Mouse (Mus musculus): Measurements from ENCODE around the gene Lrrc29. TPM values are rescaled to one million over a fixed set of nuclear protein-coding genes. Genes with fewer than 3 reads are reported as not detected.

Lrrc29 gene
- polyA plus RNA-seq, 1 experiment from 2014 or later = 1.5 TPM

GRCm38 (mm10) chr8:105354549-105354948 is 28.5 kb upstream of the Lrrc29 start:
- Histone ChIP-seq H3K4me3 (replicated peaks) (no peak overlapping the region), H3K4me2 (no peak overlapping the region), H3K9ac (replicated peaks) (no peak overlapping the region), H3K4me1 (replicated peaks) (peaks cover 29% of the 10 kb centered on the region), H3K27me3 (no peaks in the 10 kb centered on the region; the same call in 1 of the 2 replicates), H3K9me3 (no peaks in the 10 kb centered on the region), H3K36me3 (peaks cover 50% of the 10 kb centered on the region), H3K27ac (no peak overlapping the region)
- ATAC-seq (ENCODE audit: insufficient number of reproducible peaks, insufficient read depth, low FRiP score, low TSS enrichment, low read depth) = no peak
- WGBS = 67% methylated on average over 4 of the region's 4 CpGs

GRCm38 (mm10) chr8:105353583-105354135 is 27.6 kb upstream of the Lrrc29 start:
- ATAC-seq (ENCODE audit: insufficient number of reproducible peaks, insufficient read depth, low FRiP score, low TSS enrichment, low read depth) = no peak
- Histone ChIP-seq H3K4me3 (replicated peaks) (no peak overlapping the region), H3K27ac (no peak overlapping the region), H3K4me2 (no peak overlapping the region), H3K9ac (replicated peaks) (no peak overlapping the region), H3K27me3 (no peaks in the 10 kb centered on the region; the same call in 1 of the 2 replicates), H3K36me3 (peaks cover 45% of the 10 kb centered on the region), H3K9me3 (no peaks in the 10 kb centered on the region), H3K4me1 (replicated peaks) (peaks cover 29% of the 10 kb centered on the region)
- WGBS = 83% methylated on average over 8 of the region's 8 CpGs

GRCm38 (mm10) chr8:105350186-105350585 is 24.1 kb upstream of the Lrrc29 start:
- WGBS = 35% methylated on average over 7 of the region's 7 CpGs
- no peak for ATAC-seq (ENCODE audit: insufficient number of reproducible peaks, insufficient read depth, low FRiP score, low TSS enrichment, low read depth)
- Histone ChIP-seq H3K9ac (replicated peaks) (no peak overlapping the region; the same call in 1 of the 2 replicates), H3K27me3 (no peaks in the 10 kb centered on the region; the same call in 1 of the 2 replicates), H3K27ac (no peak overlapping the region), H3K4me3 (replicated peaks) (peak overlapping the region; percentile 75), H3K36me3 (0 out of 2 replicates have a peak, but pooled peaks cover 11% of the 10 kb centered on the region), H3K4me1 (replicated peaks) (peaks cover 45% of the 10 kb centered on the region), H3K9me3 (no peaks in the 10 kb centered on the region), H3K4me2 (peak overlapping the region; percentile 94)

GRCm38 (mm10) chr8:105349096-105349771 is 23.2 kb upstream of the Lrrc29 start:
- H3K4me2 ChIP-seq = peak overlapping the region; percentile 94
- WGBS = under 1% methylated on average over 30 of the region's 48 CpGs
- H3K9me3 ChIP-seq = no peaks in the 10 kb centered on the region
- H3K27ac ChIP-seq = peak overlapping the region; percentile 90
- peak overlapping the region; percentile 83 for H3K9ac ChIP-seq (replicated peaks)
- H3K36me3 ChIP-seq = 0 out of 2 replicates have a peak, but pooled peaks cover 7% of the 10 kb centered on the region
- 0 out of 2 replicates have a peak, but pooled peaks have one; percentile 4 for ATAC-seq (ENCODE audit: insufficient number of reproducible peaks, insufficient read depth, low FRiP score, low TSS enrichment, low read depth)
- no peaks in the 10 kb centered on the region; the same call in 1 of the 2 replicates for H3K27me3 ChIP-seq
- H3K4me1 ChIP-seq (replicated peaks) = peaks cover 40% of the 10 kb centered on the region
- peak overlapping the region; percentile 75 for H3K4me3 ChIP-seq (replicated peaks)

DNA sequence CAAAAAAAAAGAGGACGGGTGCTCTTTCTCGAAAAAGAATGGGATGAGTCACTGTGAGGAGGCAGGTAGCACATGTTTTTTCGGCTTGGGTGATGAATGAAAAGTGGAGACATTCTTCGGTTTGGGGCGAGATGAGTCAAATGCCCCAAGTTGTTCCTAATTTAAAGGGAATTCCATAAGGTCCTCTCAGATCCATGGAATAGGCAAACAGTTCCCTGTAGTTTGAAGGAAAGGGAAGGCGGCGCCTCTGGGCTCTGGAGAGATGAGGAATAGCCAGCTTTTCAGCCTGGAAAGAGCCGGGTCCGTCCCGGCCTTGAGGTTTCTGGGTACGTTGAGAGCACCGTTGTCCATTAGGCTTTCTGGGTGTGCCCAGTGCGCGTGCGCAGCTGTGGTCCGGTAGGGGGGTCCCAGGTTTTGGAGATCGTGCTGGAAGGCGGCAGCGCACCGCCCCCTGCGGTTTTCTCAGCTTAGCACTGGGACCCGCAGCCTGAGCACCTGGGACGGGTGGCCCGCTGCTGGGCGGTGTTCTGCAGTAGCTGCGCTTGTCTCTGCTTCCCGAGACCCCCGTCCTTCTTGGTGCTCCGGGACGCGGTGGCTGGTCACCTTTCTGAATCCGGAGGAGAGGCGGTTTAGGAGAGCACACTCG is 22.5 kb upstream of the Lrrc29 start, which contains the start of gene Slc9a5:
Gene Slc9a5 (plus strand): TSS at position 394 of the 646 bp plus-strand sequence.
- H3K4me1 ChIP-seq (replicated peaks) = peaks cover 34% of the 10 kb centered on the region
- peak within 1 kb of the TSS; percentile 90 for H3K27ac ChIP-seq
- H3K36me3 ChIP-seq = 0 out of 2 replicates have a peak, but pooled peaks cover 2% of the 10 kb centered on the region
- under 1% methylated on average over 34 of the region's 34 CpGs for WGBS
- no peaks in the 10 kb centered on the region for H3K9me3 ChIP-seq
- peak within 1 kb of the TSS; percentile 94 for H3K4me2 ChIP-seq
- peak within 1 kb of the TSS; percentile 75 for H3K4me3 ChIP-seq (replicated peaks)
- no peaks in the 10 kb centered on the region; the same call in 1 of the 2 replicates for H3K27me3 ChIP-seq
- peak within 1 kb of the TSS; percentile 83 for H3K9ac ChIP-seq (replicated peaks)
- ATAC-seq (ENCODE audit: insufficient number of reproducible peaks, insufficient read depth, low FRiP score, low TSS enrichment, low read depth) = peak; percentile 5; the same call in 1 of the 2 replicates

DNA sequence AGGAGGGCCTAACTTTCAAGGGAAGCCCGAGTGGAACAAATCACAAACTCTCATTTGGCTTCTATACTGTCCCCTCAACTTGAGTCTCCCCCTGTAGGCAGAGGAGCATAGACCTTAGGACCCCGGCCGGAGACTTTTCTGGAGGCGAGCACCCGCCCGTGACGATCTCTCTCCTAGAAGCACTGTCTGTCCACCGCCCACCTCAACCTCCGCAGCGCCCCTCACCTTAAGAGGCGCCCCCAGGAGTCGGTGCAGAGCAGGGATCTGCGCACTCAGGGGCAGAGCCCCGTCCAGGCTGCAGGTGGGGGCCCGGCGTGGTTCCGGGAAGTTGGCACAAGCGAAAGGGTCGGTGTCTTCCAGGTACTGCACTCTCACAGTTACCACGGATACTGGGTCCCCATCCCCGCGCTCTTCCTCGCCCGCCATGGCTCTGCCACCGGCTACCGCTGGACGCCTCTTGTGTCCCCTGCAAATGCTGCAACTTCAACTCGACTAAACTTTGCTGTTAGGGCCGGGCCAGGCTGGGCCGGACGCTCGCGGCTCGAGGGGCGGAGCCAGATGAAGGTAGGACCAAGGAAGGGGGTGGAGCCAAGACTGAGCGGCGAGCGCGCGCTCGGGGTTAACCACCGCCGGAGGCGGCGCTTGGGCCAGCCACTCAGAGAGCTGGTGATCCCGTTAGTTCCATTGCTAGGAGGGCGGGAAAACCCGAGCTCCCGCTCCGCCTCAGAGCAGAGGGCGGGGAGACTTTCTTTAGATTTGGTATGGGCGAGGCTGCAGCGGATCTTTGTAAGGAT is 21.5 kb upstream of the Lrrc29 start, which contains the start of gene Fhod1:
Gene Fhod1 (minus strand): TSS at position 526 of the 794 bp plus-strand sequence.
- peak; percentile 87 for ATAC-seq (ENCODE audit: insufficient number of reproducible peaks, insufficient read depth, low FRiP score, low TSS enrichment, low read depth)
- Histone ChIP-seq H3K27me3 (no peaks in the 10 kb centered on the region; the same call in 1 of the 2 replicates), H3K4me1 (replicated peaks) (peaks cover 32% of the 10 kb centered on the region), H3K4me3 (replicated peaks) (peak within 1 kb of the TSS; percentile 75), H3K4me2 (peak within 1 kb of the TSS; percentile 94), H3K9ac (replicated peaks) (peak within 1 kb of the TSS; percentile 83), H3K36me3 (no peaks in the 10 kb centered on the region), H3K27ac (peak within 1 kb of the TSS; percentile 90), H3K9me3 (no peaks in the 10 kb centered on the region)
- under 1% methylated on average over 53 of the region's 53 CpGs for WGBS

GRCm38 (mm10) chr8:105346611-105347427 is 20.7 kb upstream of the Lrrc29 start:
- Histone ChIP-seq H3K4me2 (peak overlapping the region; percentile 94), H3K4me1 (replicated peaks) (peaks cover 32% of the 10 kb centered on the region)
- ATAC-seq (ENCODE audit: insufficient number of reproducible peaks, insufficient read depth, low FRiP score, low TSS enrichment, low read depth) = 0 out of 2 replicates have a peak, but pooled peaks have one; percentile 8

GRCm38 (mm10) chr8:105345061-105345975 is 19.2 kb upstream of the Lrrc29 start:
- Histone ChIP-seq H3K9ac (replicated peaks) (no peak overlapping the region), H3K4me2 (peak overlapping the region; percentile 94), H3K4me1 (replicated peaks) (peaks cover 28% of the 10 kb centered on the region), H3K36me3 (no peaks in the 10 kb centered on the region), H3K27me3 (no peaks in the 10 kb centered on the region), H3K4me3 (replicated peaks) (no peak overlapping the region), H3K27ac (peak overlapping the region; percentile 90; the same call in 1 of the 2 replicates), H3K9me3 (no peaks in the 10 kb centered on the region)
- WGBS = 65% methylated on average over 7 of the region's 7 CpGs
- ATAC-seq (ENCODE audit: insufficient number of reproducible peaks, insufficient read depth, low FRiP score, low TSS enrichment, low read depth) = no peak

More at GRCm38 (mm10) chr8:105346611-105347427, 20.7 kb upstream of the Lrrc29 start:
- Histone ChIP-seq H3K9ac (replicated peaks) (peak overlapping the region; percentile 70), H3K27ac (peak overlapping the region; percentile 90), H3K27me3 (no peaks in the 10 kb centered on the region; the same call in 1 of the 2 replicates), H3K9me3 (no peaks in the 10 kb centered on the region), H3K4me3 (replicated peaks) (peak overlapping the region; percentile 75), H3K36me3 (no peaks in the 10 kb centered on the region)
- WGBS = under 1% methylated on average over 34 of the region's 34 CpGs

DNA sequence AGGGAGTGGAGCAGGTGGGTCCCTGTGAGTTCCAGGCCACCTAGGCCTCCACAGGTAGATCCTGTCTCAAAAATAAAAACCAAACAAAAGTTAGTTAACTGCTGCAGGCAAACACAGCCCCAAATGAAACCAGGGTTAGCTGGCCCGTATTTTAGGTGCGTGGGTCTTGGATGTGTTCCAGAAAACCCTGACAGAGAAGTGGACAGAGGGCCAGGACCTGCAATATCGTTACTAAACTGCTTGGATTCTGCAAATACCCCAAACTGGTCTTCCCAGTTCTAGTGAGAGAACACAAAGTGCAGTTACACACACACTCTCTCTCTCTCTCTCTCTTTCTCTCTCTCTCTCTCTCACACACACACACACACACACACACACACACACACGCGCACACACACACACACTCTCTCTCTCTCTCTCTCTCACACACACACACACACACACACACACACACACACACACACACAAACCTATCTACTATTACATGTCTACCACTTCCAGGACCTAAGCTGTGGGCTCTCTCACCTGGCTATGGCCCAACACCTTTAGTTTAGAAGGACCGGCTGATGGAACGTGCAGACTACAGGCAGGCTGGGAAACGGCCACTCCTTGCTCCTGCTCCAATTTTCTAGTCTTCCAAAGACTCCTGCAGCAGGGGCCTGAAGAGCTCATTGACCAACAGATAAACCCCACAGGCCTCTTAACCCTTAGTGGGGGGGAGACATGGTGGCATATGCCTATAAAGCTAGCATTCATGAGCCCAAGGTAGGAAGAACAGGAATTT is 17.9 kb upstream of the Lrrc29 start:
- H3K9ac ChIP-seq (replicated peaks) = no peak overlapping the region
- no peak overlapping the region for H3K4me3 ChIP-seq (replicated peaks)
- H3K4me1 ChIP-seq (replicated peaks) = peaks cover 21% of the 10 kb centered on the region
- no peaks in the 10 kb centered on the region for H3K27me3 ChIP-seq
- no peaks in the 10 kb centered on the region for H3K36me3 ChIP-seq
- no peak overlapping the region for H3K4me2 ChIP-seq
- WGBS = 72% methylated on average over 8 of the region's 8 CpGs
- H3K27ac ChIP-seq = no peak overlapping the region
- ATAC-seq (ENCODE audit: insufficient number of reproducible peaks, insufficient read depth, low FRiP score, low TSS enrichment, low read depth) = no peak
- H3K9me3 ChIP-seq = no peaks in the 10 kb centered on the region
